Mouse (Mus musculus): ENCODE results near the gene Gm20388.
A peak's percentile ranks its signal among the peaks of the same experiment; 100 is the strongest.

Gene Gm20388

DNA sequence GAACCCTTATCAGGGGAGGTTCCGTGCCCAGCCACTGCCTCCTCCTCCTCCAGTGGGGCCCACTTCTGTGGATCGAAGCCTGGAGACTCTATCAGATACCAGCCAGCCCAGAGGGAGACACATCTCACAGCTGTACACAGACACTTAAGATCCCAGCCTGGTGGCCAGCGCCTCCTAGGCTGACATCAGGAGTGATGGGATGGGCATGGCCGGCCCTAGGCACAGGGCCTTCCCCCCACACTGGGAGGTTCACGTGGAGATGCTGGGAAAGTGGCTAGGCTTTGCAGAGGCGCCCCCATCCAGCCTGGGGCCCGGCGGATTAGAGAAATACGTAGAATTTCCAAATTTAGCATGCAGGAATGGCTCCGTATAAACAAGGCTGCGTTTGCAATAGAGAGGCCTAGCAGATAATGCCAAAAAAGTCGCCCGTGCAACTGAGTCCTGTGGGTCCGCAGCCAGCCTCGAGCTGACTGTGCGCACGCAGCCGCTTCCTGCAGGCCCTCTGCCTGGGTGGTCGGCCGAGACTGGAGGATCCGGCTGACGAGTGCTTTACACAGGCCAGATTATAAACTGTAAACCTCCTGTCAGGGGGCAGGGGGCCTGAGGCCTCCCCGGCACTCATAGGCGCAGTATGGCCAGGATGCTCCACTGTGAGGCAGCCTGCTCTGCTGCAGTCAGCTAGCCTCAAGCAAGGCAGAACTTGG, 949.9 kb downstream of the Gm20388 start:
- DNase-seq (ENCODE audit: extremely low read depth, insufficient read length, low spot score), result no peak

- no peak for DNase-seq (ENCODE audit: extremely low read depth, insufficient read length, low spot score)
These were observed 953.0 kb downstream of the Gm20388 start for GRCm38 (mm10) chr8:120863683-120864082.

- DNase-seq (ENCODE audit: extremely low read depth, insufficient read length, low spot score), result no peak
These were observed 956.7 kb downstream of the Gm20388 start for GRCm38 (mm10) chr8:120867386-120867785.

DNA sequence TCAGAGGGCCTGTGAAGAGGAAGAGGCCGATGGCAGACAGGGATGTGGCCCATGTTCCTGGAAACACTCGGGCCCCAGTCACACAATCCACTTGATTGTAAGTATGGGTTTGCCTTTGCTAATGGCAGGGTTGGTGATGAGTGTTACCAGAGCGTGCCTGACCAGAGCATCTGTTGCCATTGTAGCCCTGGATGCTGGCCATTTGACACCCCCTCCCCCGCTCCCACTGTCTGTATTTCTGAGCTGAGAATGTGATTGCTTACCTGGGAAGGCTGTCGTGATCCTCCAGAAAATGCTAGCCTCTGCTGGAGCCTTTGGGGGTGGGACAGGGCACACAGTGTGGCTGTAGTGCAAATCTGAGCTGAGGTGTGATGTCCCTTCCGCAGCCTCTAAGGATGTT, 962.0 kb downstream of the Gm20388 start:
- DNase-seq (ENCODE audit: extremely low read depth, insufficient read length, low spot score), result no peak

GRCm38 (mm10) chr8:120876010-120876918, 965.6 kb downstream of the Gm20388 start:
- no peak for DNase-seq (ENCODE audit: extremely low read depth, insufficient read length, low spot score)

GRCm38 (mm10) chr8:120877005-120877404, 966.4 kb downstream of the Gm20388 start:
- no peak for DNase-seq (ENCODE audit: extremely low read depth, insufficient read length, low spot score)

GRCm38 (mm10) chr8:120879928-120880327, 969.3 kb downstream of the Gm20388 start:
- DNase-seq (ENCODE audit: extremely low read depth, insufficient read length, low spot score), result no peak

DNA sequence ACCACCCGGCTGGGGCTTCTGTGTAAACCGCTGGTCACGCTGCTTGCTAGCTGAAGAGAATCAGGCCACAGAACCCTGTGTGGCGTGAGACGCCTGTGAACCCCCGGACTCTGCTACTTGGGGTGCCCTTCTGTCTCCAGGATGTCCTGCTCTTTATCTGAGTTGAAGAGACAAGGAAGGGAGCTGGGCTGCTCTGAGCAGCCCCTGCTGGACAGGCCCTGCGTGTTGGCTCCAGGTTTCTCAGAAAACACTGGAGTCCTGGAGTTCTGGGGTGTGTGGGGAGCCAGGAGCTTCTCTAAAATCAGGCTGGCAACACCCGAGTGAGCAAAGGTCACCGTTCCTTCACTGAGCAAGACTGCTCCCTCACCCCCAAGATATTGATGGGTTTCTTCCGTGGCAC, 971.0 kb downstream of the Gm20388 start:
- DNase-seq (ENCODE audit: extremely low read depth, insufficient read length, low spot score), result no peak

DNA sequence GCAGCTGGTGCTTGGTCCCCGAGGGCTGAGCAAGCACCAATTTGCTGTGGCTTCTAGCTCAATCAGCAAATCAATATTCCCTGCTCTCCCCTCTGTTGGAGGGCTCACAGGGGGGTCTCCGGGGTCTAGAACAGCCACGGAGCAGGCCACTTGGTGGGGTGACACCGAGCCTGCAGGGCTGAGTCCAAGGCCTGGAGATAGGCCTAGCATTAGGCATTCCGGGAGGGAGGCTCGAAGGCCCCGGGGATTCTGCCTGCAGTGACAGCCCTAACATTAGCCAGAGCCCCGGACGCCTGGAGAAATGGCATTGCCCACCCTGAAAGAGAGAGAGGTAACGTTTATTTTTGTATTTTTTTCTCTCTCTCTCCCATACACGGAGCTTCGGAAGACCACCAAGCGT, 972.0 kb downstream of the Gm20388 start:
- no peak for DNase-seq (ENCODE audit: extremely low read depth, insufficient read length, low spot score)

DNA sequence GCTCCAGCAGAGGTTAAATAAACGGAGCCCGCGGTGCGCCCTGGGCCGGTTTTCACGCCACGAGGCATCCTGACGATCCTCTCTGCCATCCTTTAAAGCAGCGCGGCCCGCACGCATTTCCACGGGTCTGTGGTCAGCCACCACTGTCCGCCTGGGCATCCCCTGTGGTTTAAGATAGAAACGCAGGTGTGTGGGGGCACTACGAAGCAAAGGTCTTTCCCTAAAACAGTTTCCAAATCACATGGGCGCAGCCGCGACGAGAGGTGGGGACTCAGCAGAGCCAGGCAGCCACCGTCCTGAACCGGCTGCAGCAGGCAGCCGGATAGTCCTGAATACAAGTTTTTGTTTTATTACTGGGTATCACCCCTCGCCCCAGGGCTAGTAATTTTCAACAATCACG, 972.7 kb downstream of the Gm20388 start:
- DNase-seq (ENCODE audit: extremely low read depth, insufficient read length, low spot score), result no peak

DNA sequence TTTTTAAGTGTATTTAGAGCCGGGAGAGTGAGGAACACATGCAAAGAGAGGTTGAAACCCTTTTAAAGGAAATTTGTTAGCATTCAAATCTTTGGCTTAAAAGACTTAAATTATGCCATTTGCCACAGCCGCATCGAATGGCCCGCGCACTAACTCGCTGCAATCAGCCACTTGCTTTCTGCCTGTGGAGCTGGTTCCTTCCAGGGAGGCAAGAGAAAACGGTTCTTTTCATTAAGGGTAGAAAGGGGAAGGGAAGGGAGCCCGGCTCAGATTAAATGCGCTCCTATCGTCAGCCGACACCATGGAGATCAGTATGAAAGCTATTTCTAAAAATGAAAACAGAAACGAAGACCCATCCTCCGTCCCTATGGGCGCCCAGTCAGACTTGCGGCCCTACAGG, 973.2 kb downstream of the Gm20388 start:
- DNase-seq (ENCODE audit: extremely low read depth, insufficient read length, low spot score), result no peak

DNA sequence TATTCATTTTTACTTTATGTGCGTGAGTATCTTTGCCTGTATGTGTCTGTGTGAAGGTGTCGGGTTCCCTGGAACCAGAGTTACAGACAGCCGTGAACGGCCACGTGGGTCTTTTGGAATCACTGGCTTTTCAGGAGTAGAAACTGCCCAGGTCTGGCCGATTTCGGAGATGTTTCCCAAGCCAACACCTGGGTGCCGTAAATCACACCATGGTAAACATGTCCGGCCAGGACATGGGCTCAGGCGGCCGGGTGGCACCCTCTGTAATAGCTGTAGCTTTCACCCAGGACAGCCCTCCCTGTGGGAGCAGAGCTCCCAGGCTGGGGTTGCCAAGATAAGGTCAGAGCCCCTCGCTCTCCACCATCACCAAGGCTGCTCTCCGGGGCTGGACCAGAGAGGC, 974.2 kb downstream of the Gm20388 start:
- no peak for DNase-seq (ENCODE audit: extremely low read depth, insufficient read length, low spot score)

DNA sequence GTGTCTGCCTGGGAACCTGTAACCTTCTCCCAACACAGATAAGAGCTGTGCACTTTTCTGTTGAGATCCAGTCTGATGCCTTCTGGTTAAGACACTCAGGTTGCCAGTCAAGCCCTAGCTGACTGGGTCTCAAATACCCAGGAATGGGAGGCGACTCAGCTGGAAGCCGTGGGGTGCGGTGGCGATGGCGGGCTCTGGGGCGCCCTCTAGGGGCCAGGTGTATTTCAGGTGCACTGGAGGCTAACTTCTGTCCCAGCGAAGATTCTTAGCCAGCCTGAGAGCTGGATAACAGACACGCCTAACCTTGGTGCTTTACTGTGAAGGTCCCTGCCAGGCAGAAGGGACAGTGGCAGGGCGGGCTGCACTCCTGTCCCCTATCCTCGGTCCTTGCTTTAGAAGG, 976.6 kb downstream of the Gm20388 start:
- no peak for DNase-seq (ENCODE audit: extremely low read depth, insufficient read length, low spot score)

GRCm38 (mm10) chr8:120888005-120888404, 977.4 kb downstream of the Gm20388 start:
- no peak for DNase-seq (ENCODE audit: extremely low read depth, insufficient read length, low spot score)

GRCm38 (mm10) chr8:120889189-120889588, 978.5 kb downstream of the Gm20388 start:
- no peak for DNase-seq (ENCODE audit: extremely low read depth, insufficient read length, low spot score)

- DNase-seq (ENCODE audit: extremely low read depth, insufficient read length, low spot score), result no peak
These were observed 979.4 kb downstream of the Gm20388 start for GRCm38 (mm10) chr8:120890068-120890467.

GRCm38 (mm10) chr8:120895009-120895408, 984.4 kb downstream of the Gm20388 start:
- no peak for DNase-seq (ENCODE audit: extremely low read depth, insufficient read length, low spot score)

GRCm38 (mm10) chr8:120895600-120895999, 985.0 kb downstream of the Gm20388 start:
- no peak for DNase-seq (ENCODE audit: extremely low read depth, insufficient read length, low spot score)

- no peak for DNase-seq (ENCODE audit: extremely low read depth, insufficient read length, low spot score)
These were observed 985.6 kb downstream of the Gm20388 start for GRCm38 (mm10) chr8:120896203-120896602.

- DNase-seq (ENCODE audit: extremely low read depth, insufficient read length, low spot score), result peak; percentile 62
These were observed 987.4 kb downstream of the Gm20388 start for GRCm38 (mm10) chr8:120898008-120898407.

- no peak for DNase-seq (ENCODE audit: extremely low read depth, insufficient read length, low spot score)
These were observed 988.3 kb downstream of the Gm20388 start for GRCm38 (mm10) chr8:120898828-120899407.

DNA sequence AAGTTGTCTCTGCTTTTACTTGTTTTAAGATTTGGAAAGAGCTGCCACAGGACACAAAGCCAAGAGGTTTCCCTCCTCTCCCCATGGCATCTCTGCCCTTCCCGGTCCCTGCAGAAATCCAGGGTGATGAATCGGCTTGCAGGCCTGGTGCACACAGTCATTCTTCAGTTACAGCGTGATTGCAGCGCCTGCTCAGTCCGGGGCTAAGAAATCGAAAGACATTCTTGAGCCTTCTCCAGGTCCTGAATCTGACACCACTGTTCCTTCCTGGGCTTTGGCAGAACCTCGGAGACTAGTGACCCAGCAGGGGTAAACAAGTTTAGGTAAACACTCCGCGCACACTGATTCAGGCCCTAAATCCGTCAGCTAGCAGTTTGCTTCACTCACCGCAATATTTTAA, 991.7 kb downstream of the Gm20388 start:
- DNase-seq (ENCODE audit: extremely low read depth, insufficient read length, low spot score), result peak; percentile 68

Data from 3134 (cell line).